Mouse (Mus musculus): Measurements from ENCODE around the gene Brd3. TPM values are rescaled to one million over a fixed set of nuclear protein-coding genes. Genes with fewer than 3 reads are reported as not detected.
"Not testable (repeated sequence)": the region's sequence is repeated elsewhere in the genome, so short reads cannot be mapped to it uniquely, and the experiment has no call there.

Gene Brd3
- polyA plus RNA-seq, 1 experiment from 2014 or later, result 122 TPM

DNA sequence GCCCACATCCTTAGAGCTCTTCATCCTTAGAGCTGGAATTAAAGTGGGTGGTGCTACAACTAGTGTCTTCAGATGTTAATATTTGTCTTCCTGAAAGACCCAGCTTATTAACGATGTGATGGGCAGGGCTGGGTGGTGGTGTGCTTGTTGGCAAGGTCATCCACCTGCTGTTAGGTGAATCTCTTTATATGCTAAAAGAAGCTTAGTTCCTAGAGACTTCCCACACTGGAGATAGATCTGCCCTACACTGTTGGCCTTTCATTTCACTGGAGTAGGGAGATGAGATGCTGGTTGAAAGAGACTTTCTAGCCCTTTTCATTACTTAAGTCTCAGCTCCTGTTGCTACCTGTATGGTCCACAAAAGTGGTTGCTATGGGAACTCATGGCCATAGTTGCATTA, 8.8 kb upstream of the Brd3 start:
- 13% methylated on average over 1 of the region's 1 CpGs for WGBS
- ATAC-seq (replicated peaks; ENCODE audit: low FRiP score, low TSS enrichment, low read depth), result no peak
- no peaks in the 10 kb centered on the region for H3K27me3 ChIP-seq (replicated peaks; ENCODE audit: control insufficient read depth, insufficient read depth, low read length)
- peak overlapping the region; percentile 93 for H3K4me3 ChIP-seq (ENCODE audit: low read depth, low read length)
- H3K9me3 ChIP-seq (ENCODE audit: control insufficient read depth, low read length), result peaks cover 4% of the 10 kb centered on the region; the same call in 1 of the 2 replicates
- DNase-seq (ENCODE audit: low spot score), result no peak
- H3K4me1 ChIP-seq (replicated peaks; ENCODE audit: control insufficient read depth, insufficient read depth, low read length), result peaks cover 21% of the 10 kb centered on the region
- peak overlapping the region; percentile 99 for H3K4me2 ChIP-seq (ENCODE audit: low read length)
- peaks cover 32% of the 10 kb centered on the region for H3K36me3 ChIP-seq (ENCODE audit: control insufficient read depth, insufficient read depth, low read length)
- peak overlapping the region; percentile 87 for H3K9ac ChIP-seq (ENCODE audit: low read length)
- no peak overlapping the region for H3K27ac ChIP-seq (ENCODE audit: low read depth)

DNA sequence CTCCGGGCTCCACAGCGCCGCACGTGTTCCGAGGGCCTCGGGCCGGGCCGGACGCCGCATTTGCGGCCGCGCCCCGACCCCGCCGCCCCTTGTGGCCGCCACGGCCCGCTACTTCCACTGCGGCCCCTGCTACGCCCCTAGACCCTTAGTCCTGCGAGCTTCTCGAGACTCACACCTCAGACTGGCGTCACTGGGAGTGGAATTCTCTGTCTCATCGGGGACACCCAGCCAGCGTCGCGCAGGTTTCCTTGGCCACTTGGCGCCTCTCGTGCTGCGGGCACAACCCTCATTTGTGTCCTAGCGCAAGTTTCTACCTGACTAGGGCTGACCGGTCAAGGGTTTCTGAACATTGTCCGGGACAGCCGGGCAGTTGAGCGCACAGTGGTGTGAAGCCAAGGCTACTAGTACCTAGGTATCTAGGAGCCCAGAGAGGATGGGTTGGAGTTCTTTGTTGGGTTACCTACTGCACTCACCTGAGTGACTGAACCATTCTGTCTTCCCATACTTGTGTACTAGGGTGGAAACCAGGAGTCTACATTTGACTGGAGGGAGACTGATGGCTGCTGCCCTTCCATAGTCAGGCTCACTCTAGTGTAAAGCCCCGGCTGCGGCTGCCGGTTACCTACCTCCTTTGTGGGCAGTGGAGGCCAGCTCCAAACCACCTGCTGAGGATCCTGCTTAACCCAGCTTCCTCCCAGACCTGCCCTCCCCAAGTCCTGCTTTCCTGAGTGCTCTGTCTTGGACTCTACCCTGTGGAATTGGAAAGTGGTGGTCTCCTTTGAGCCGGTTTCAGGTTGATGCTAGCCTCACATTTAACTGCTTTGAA, 8.1 kb upstream of the Brd3 start:
- Histone ChIP-seq H3K4me3 (ENCODE audit: low read depth, low read length) (peak overlapping the region; percentile 93), H3K27me3 (replicated peaks; ENCODE audit: control insufficient read depth, insufficient read depth, low read length) (no peaks in the 10 kb centered on the region), H3K9me3 (ENCODE audit: control insufficient read depth, low read length) (peaks cover 4% of the 10 kb centered on the region; the same call in 1 of the 2 replicates), H3K4me1 (replicated peaks; ENCODE audit: control insufficient read depth, insufficient read depth, low read length) (peaks cover 21% of the 10 kb centered on the region), H3K4me2 (ENCODE audit: low read length) (peak overlapping the region; percentile 99), H3K36me3 (ENCODE audit: control insufficient read depth, insufficient read depth, low read length) (peaks cover 25% of the 10 kb centered on the region), H3K9ac (ENCODE audit: low read length) (peak overlapping the region; percentile 87), H3K27ac (ENCODE audit: low read depth) (peak overlapping the region; percentile 85)
- peak; percentile 62 for ATAC-seq (replicated peaks; ENCODE audit: low FRiP score, low TSS enrichment, low read depth)
- under 1% methylated on average over 35 of the region's 40 CpGs for WGBS
- peak; percentile 56 for DNase-seq (ENCODE audit: low spot score)

GRCm38 (mm10) chr2:27514639-27515328, 7.3 kb upstream of the Brd3 start, which contains the start of gene Wdr5:
Gene Wdr5 (plus strand): TSS chr2:27515157.
- Histone ChIP-seq H3K36me3 (ENCODE audit: control insufficient read depth, insufficient read depth, low read length) (peaks cover 17% of the 10 kb centered on the region), H3K9ac (ENCODE audit: low read length) (peak within 1 kb of the TSS; percentile 87), H3K4me1 (replicated peaks; ENCODE audit: control insufficient read depth, insufficient read depth, low read length) (peaks cover 21% of the 10 kb centered on the region), H3K9me3 (ENCODE audit: control insufficient read depth, low read length) (peaks cover 4% of the 10 kb centered on the region; the same call in 1 of the 2 replicates), H3K27me3 (replicated peaks; ENCODE audit: control insufficient read depth, insufficient read depth, low read length) (no peaks in the 10 kb centered on the region), H3K4me3 (ENCODE audit: low read depth, low read length) (peak within 1 kb of the TSS; percentile 93), H3K4me2 (ENCODE audit: low read length) (peak within 1 kb of the TSS; percentile 99), H3K27ac (ENCODE audit: low read depth) (peak within 1 kb of the TSS; percentile 85)
- WGBS, result under 1% methylated on average over 57 of the region's 57 CpGs
- ATAC-seq (replicated peaks; ENCODE audit: low FRiP score, low TSS enrichment, low read depth) (peak; percentile 87), DNase-seq (ENCODE audit: low spot score) (peak; percentile 100)

DNA sequence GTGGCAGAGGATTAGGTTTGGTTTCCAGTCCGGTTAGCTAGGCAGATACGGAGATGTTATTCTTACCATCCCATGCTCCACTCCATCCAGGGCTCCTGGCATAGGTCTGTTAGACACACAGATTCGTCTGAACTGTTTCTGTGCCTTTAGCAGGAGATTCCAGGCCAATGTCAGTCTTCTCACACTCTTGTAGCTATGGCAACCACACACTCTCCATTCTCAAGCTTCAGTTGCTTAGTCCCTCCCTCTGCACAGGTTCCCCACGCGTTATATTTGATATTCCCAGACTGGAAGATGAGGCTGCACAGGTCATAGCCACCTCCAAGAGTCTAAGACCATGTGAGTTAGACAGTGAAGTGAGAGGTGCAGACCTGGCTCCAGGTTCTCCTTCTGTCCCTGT, 6.4 kb upstream of the Brd3 start:
- Histone ChIP-seq H3K36me3 (ENCODE audit: control insufficient read depth, insufficient read depth, low read length) (peaks cover 8% of the 10 kb centered on the region), H3K9ac (ENCODE audit: low read length) (peak overlapping the region; percentile 87), H3K27ac (ENCODE audit: low read depth) (peak overlapping the region; percentile 85), H3K27me3 (replicated peaks; ENCODE audit: control insufficient read depth, insufficient read depth, low read length) (no peaks in the 10 kb centered on the region), H3K4me1 (replicated peaks; ENCODE audit: control insufficient read depth, insufficient read depth, low read length) (peaks cover 21% of the 10 kb centered on the region), H3K4me2 (ENCODE audit: low read length) (peak overlapping the region; percentile 99), H3K4me3 (ENCODE audit: low read depth, low read length) (peak overlapping the region; percentile 93), H3K9me3 (ENCODE audit: control insufficient read depth, low read length) (peaks cover 4% of the 10 kb centered on the region; the same call in 1 of the 2 replicates)
- ATAC-seq (replicated peaks; ENCODE audit: low FRiP score, low TSS enrichment, low read depth) (no peak), DNase-seq (ENCODE audit: low spot score) (no peak)
- 64% methylated on average over 5 of the region's 5 CpGs for WGBS

DNA sequence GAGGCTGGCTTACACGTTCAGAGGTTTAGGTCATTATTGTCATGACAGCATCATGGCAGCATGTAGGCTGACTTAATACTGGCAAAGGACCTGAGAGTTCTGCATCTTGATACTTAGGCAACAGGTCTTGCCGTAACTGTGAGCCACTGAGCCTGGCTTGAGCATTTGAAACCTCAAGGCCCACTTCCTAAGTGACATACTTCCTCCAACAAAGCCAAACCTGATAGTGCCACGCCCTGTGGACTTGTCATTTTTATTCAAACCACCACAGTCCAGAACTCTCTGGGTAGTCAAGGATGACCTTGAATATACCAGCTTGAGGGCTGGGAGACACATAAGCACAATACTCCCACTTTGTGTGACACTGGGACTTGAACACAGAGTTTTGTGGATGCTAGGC, 5.4 kb upstream of the Brd3 start:
- ATAC-seq (replicated peaks; ENCODE audit: low FRiP score, low TSS enrichment, low read depth) (no peak), DNase-seq (ENCODE audit: low spot score) (no peak)
- H3K36me3 ChIP-seq (ENCODE audit: control insufficient read depth, insufficient read depth, low read length), result no peaks in the 10 kb centered on the region
- peaks cover 4% of the 10 kb centered on the region; the same call in 1 of the 2 replicates for H3K9me3 ChIP-seq (ENCODE audit: control insufficient read depth, low read length)
- 97% methylated on average over 3 of the region's 3 CpGs for WGBS
- peaks cover 21% of the 10 kb centered on the region for H3K4me1 ChIP-seq (replicated peaks; ENCODE audit: control insufficient read depth, insufficient read depth, low read length)
- no peak overlapping the region for H3K9ac ChIP-seq (ENCODE audit: low read length)
- H3K27me3 ChIP-seq (replicated peaks; ENCODE audit: control insufficient read depth, insufficient read depth, low read length), result no peaks in the 10 kb centered on the region
- H3K4me3 ChIP-seq (ENCODE audit: low read depth, low read length), result no peak overlapping the region
- no peak overlapping the region for H3K27ac ChIP-seq (ENCODE audit: low read depth)
- no peak overlapping the region for H3K4me2 ChIP-seq (ENCODE audit: low read length)

DNA sequence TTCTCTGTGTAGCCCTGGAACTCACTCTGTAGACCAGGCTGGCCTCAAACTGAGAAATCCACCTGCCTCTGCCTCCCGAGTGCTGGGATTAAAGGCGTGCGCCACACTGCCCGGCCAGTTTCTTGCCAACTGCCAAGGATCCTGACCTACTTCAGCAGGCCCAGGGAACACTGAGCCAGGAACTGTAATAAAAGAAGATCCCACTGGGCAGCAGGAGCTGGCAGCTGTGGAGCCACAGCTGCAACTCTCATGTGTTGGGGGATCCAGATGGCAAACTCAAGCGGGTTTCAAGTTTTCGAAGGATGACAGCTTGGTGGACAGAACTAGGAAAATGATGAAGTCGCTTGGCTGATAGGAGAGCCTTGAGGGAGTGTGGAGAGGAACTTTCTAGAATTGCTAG, 3.2 kb upstream of the Brd3 start:
- Histone ChIP-seq H3K36me3 (ENCODE audit: control insufficient read depth, insufficient read depth, low read length) (no peaks in the 10 kb centered on the region), H3K9me3 (ENCODE audit: control insufficient read depth, low read length) (peaks cover 4% of the 10 kb centered on the region; the same call in 1 of the 2 replicates), H3K27me3 (replicated peaks; ENCODE audit: control insufficient read depth, insufficient read depth, low read length) (no peaks in the 10 kb centered on the region), H3K4me1 (replicated peaks; ENCODE audit: control insufficient read depth, insufficient read depth, low read length) (peaks cover 9% of the 10 kb centered on the region), H3K4me2 (ENCODE audit: low read length) (no peak overlapping the region), H3K4me3 (ENCODE audit: low read depth, low read length) (no peak overlapping the region), H3K27ac (ENCODE audit: low read depth) (no peak overlapping the region), H3K9ac (ENCODE audit: low read length) (no peak overlapping the region)
- DNase-seq (ENCODE audit: low spot score) (no peak), ATAC-seq (replicated peaks; ENCODE audit: low FRiP score, low TSS enrichment, low read depth) (no peak)
- WGBS, result 92% methylated on average over 7 of the region's 7 CpGs

DNA sequence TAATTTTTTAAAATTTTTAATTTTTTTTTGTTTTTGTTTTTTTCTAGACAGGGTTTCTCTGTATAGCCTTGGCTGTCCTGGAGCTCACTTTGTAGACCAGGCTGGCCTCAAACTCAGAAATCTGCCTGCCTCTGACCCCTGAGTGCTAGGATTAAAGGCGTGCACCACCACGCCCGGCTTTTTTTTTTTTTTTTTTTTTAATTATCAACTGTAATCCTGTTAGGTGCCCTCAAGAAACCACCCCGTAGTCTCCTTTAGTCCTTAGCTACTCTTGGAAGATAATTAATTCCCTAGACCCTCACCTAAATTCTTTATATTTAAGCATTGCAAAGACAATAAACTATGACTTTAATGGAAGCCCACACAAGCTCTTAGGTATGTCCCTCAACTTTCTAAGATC, 804 bp downstream of the Brd3 start:
- ATAC-seq (replicated peaks; ENCODE audit: low FRiP score, low TSS enrichment, low read depth); H3K9ac ChIP-seq (ENCODE audit: low read length); H3K36me3 ChIP-seq (ENCODE audit: control insufficient read depth, insufficient read depth, low read length); H3K4me3 ChIP-seq (ENCODE audit: low read depth, low read length); H3K27me3 ChIP-seq (replicated peaks; ENCODE audit: control insufficient read depth, insufficient read depth, low read length); H3K9me3 ChIP-seq (ENCODE audit: control insufficient read depth, low read length); H3K4me2 ChIP-seq (ENCODE audit: low read length); DNase-seq (ENCODE audit: low spot score); H3K27ac ChIP-seq (ENCODE audit: low read depth): not testable (repeated sequence)
- WGBS, result 91% methylated on average over 4 of the region's 4 CpGs
- H3K4me1 ChIP-seq (replicated peaks; ENCODE audit: control insufficient read depth, insufficient read depth, low read length), result peaks cover 18% of the 10 kb centered on the region

DNA sequence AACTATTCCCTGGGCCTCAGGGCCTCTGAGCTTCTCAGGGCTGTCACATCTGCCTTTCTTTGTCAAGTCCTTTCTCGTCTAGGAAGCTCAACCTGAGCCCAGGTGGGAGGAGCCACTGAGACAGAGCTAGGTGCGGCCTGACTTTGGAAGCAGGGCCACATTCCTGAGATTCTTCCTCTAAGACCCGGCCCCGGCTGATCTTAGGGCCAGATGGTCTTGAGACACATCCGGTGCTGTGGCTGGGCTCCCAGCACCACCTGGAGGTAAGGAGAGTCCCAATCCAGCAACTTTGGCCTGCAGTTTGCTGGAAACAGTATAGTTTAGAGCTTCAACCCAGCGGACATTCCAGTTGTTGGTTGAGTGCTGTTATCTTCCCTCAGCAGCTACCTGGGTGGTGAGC, 1.9 kb downstream of the Brd3 start:
- DNase-seq (ENCODE audit: low spot score) (peak; percentile 63), ATAC-seq (replicated peaks; ENCODE audit: low FRiP score, low TSS enrichment, low read depth) (peak; percentile 88)
- no peaks in the 10 kb centered on the region for H3K9me3 ChIP-seq (ENCODE audit: control insufficient read depth, low read length)
- H3K4me1 ChIP-seq (replicated peaks; ENCODE audit: control insufficient read depth, insufficient read depth, low read length), result peaks cover 18% of the 10 kb centered on the region
- no peaks in the 10 kb centered on the region for H3K27me3 ChIP-seq (replicated peaks; ENCODE audit: control insufficient read depth, insufficient read depth, low read length)
- no peak overlapping the region for H3K4me3 ChIP-seq (ENCODE audit: low read depth, low read length)
- H3K27ac ChIP-seq (ENCODE audit: low read depth), result peak overlapping the region; percentile 51; the same call in 1 of the 2 replicates
- no peak overlapping the region; the same call in 1 of the 2 replicates for H3K4me2 ChIP-seq (ENCODE audit: low read length)
- H3K36me3 ChIP-seq (ENCODE audit: control insufficient read depth, insufficient read depth, low read length), result no peaks in the 10 kb centered on the region
- WGBS, result 7% methylated on average over 6 of the region's 6 CpGs
- H3K9ac ChIP-seq (ENCODE audit: low read length), result no peak overlapping the region

Measured in intestine, embryonic 14.5 days (tissue).